ENCODE assay signal across 8 mouse cellular contexts in the genomic region with DNA sequence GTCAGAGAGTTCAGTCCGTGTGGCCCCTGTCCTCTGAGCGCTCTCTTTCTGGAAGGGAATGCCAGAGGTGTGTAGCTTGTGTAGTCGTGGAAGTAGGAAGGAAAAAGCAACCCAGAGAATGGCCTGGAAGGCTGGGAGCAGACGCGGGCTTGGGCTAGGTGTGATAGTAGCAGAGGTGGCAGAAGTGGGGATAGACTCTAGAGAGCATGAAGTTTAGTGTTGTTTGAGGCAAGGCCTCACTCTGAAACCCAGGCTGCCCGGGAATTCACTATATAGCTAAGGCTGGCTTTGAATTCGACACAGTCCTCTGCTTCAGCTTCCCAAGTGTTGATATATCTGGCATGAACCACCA. TPM values are rescaled to one million over a fixed set of nuclear protein-coding genes. Genes with fewer than 3 reads are reported as not detected.
DNase-seq lines count a peak whose midpoint lies in the region; ATAC-seq and TF ChIP-seq lines count a peak whose summit lies in the region.

No protein-coding gene starts in this region.

- peaks cover 8% of the 10 kb centered on the region; the same call in 1 of the 2 replicates for H3K79me2 ChIP-seq in liver, adult 2 months (ENCODE audit: control insufficient read depth, insufficient read depth, low read length)

- peak overlapping the region; percentile 94 for H3K9ac ChIP-seq in liver, adult 2 months (ENCODE audit: low read depth, low read length)
- H3K9ac ChIP-seq in limb, embryonic 14.5 days (ENCODE audit: low read depth, low read length, severe bottlenecking): peak overlapping the region; percentile 68

- H3K36me3 ChIP-seq in liver, adult 2 months (ENCODE audit: control insufficient read depth, insufficient read depth, low read length): no peaks in the 10 kb centered on the region
- peaks cover 22% of the 10 kb centered on the region for H3K36me3 ChIP-seq in limb, embryonic 14.5 days (ENCODE audit: control insufficient read depth, insufficient read depth, low read length)

- H3K27me3 ChIP-seq in liver, adult 2 months (ENCODE audit: control insufficient read depth, insufficient read depth, low read length): no peaks in the 10 kb centered on the region
- no peaks in the 10 kb centered on the region for H3K27me3 ChIP-seq in limb, embryonic 14.5 days (ENCODE audit: control insufficient read depth, insufficient read depth, low read length)

- H3K9me3 ChIP-seq in limb, embryonic 14.5 days (ENCODE audit: control insufficient read depth, low read length): no peaks in the 10 kb centered on the region

- WGBS in liver, adult 2 months: 2% methylated on average over 7 of the region's 7 CpGs
- under 1% methylated on average over 7 of the region's 7 CpGs for WGBS in limb, embryonic 14.5 days
- WGBS in olfactory bulb, adult 2 months: 0% methylated on average over 7 of the region's 7 CpGs

- no peak for TF ChIP-seq CTCF in liver, adult 2 months (IDR thresholded peaks at IDR 0.05; ENCODE audit: low read depth, low read length)
- no peak for TF ChIP-seq CTCF in embryonic fibroblast, embryonic 13.5 days (IDR thresholded peaks at IDR 0.05; ENCODE audit: borderline replicate concordance, insufficient read depth, low read length)
- no peak for TF ChIP-seq CTCF in olfactory bulb, adult 2 months (IDR thresholded peaks at IDR 0.05; ENCODE audit: insufficient read depth, low read depth, low read length)

- TF ChIP-seq POLR2A in liver, adult 2 months (IDR thresholded peaks at IDR 0.05; ENCODE audit: extremely low read depth, insufficient read depth, low read length): no peak
- no peak for TF ChIP-seq POLR2A in embryonic fibroblast, embryonic 13.5 days (IDR thresholded peaks at IDR 0.05; ENCODE audit: low read depth, low read length)
- TF ChIP-seq POLR2A in limb, embryonic 14.5 days (IDR thresholded peaks at IDR 0.05; ENCODE audit: borderline replicate concordance, extremely low read depth, insufficient read depth, insufficient read length): no peak
- TF ChIP-seq POLR2A in olfactory bulb, adult 2 months (IDR thresholded peaks at IDR 0.05; ENCODE audit: insufficient read depth, low read depth, low read length): no peak

- H3K27ac ChIP-seq in liver, adult 2 months (replicated peaks; ENCODE audit: insufficient read depth, low read depth, low read length): peak overlapping the region; percentile 61
- H3K27ac ChIP-seq in embryonic fibroblast, embryonic 13.5 days (ENCODE audit: insufficient read depth, low read length): no peak overlapping the region
- H3K27ac ChIP-seq in limb, embryonic 14.5 days (replicated peaks; ENCODE audit: low read depth, low read length): no peak overlapping the region
- H3K27ac ChIP-seq in olfactory bulb, adult 2 months (ENCODE audit: insufficient read depth, low read depth, low read length): no peak overlapping the region

- H3K4me1 ChIP-seq in liver, adult 2 months (ENCODE audit: control insufficient read depth, insufficient read depth, low read length): peaks cover 5% of the 10 kb centered on the region
- H3K4me1 ChIP-seq in embryonic fibroblast, embryonic 13.5 days (ENCODE audit: control insufficient read depth, insufficient read depth, low read length): peaks cover 2% of the 10 kb centered on the region; the same call in 1 of the 2 replicates
- H3K4me1 ChIP-seq in limb, embryonic 14.5 days (ENCODE audit: control insufficient read depth, insufficient read depth, low read length): 0 out of 2 replicates have a peak, but pooled peaks cover 4% of the 10 kb centered on the region
- H3K4me1 ChIP-seq in olfactory bulb, adult 2 months (ENCODE audit: control insufficient read depth, insufficient read depth, low read length): peaks cover 6% of the 10 kb centered on the region; the same call in 1 of the 2 replicates

- peak overlapping the region; percentile 96 for H3K4me2 ChIP-seq in limb, embryonic 14.5 days (replicated peaks; ENCODE audit: low read depth, low read length, severe bottlenecking)

- DNase-seq in liver, adult 2 months (ENCODE audit: extremely low read depth, low read depth, low spot score): no peak
- no peak for DNase-seq in liver
- no peak for DNase-seq in limb, embryonic 14.5 days (ENCODE audit: low spot score)
- DNase-seq in adrenal gland, adult 18-20 months (ENCODE audit: low spot score in 2 of 2): no peak
- DNase-seq in thymus, postnatal 10 days (ENCODE audit: low spot score in 2 of 2): no peak
- no peak for DNase-seq in kidney, adult 9 months

- ATAC-seq in limb, embryonic 14.5 days (ENCODE audit: low FRiP score, low read depth): peak; percentile 29; the same call in 1 of the 2 replicates

- H3K4me3 ChIP-seq in liver, adult 2 months (ENCODE audit: insufficient read depth, low read depth, low read length): peak overlapping the region; percentile 97
- peak overlapping the region; percentile 91 for H3K4me3 ChIP-seq in embryonic fibroblast, embryonic 13.5 days (ENCODE audit: insufficient read depth, low read length)
- peak overlapping the region; percentile 88 for H3K4me3 ChIP-seq in limb, embryonic 14.5 days (replicated peaks; ENCODE audit: low read length)
- peak overlapping the region; percentile 69 for H3K4me3 ChIP-seq in olfactory bulb, adult 2 months (ENCODE audit: insufficient read depth, low read depth, low read length)

RNA-seq across cellular contexts. Expression of a gene that starts 0.5 kb away (rescaled TPM):
- total RNA-seq in liver, adult 2 months (2014; rRNA removed): 0.65 and 0.67 TPM in 2 replicates
- 0.25 and 0.65 TPM in 2 replicates for polyA plus RNA-seq in liver, adult 2 months (2012; rRNA removed)
- polyA plus RNA-seq in embryonic fibroblast, embryonic 13.5 days (2011; ENCODE audit: insufficient read length, low read depth, missing spikeins): 1.7 and 2.2 TPM in 2 replicates
- 3.8 and 4.7 TPM in 2 replicates for polyA plus RNA-seq in limb, embryonic 14.5 days (2012; rRNA removed)
- 6.1 and 7.1 TPM in 2 replicates for polyA plus RNA-seq in limb, embryonic 14.5 days (2014; fragmentation: Nextera tagmentation; extraction: Ambion mirVana)
- not detected in 2 replicates for polyA plus RNA-seq in olfactory bulb, adult 2 months (2012; ENCODE audit: insufficient read depth, insufficient read length, low replicate concordance, missing spikeins)
- total RNA-seq in adrenal gland, adult 18-20 months (2021): 1 to 10 TPM; 7.2 to 8.2 TPM

RNA-seq across cellular contexts. Expression of a gene that starts 0.7 kb away (rescaled TPM):
- 29.2 and 36.0 TPM in 2 replicates for total RNA-seq in liver, adult 2 months (2014; rRNA removed)
- polyA plus RNA-seq in liver, adult 2 months (2012; rRNA removed): 29.9 and 33.8 TPM in 2 replicates
- 82.7 and 96.6 TPM in 2 replicates for polyA plus RNA-seq in embryonic fibroblast, embryonic 13.5 days (2011; ENCODE audit: insufficient read length, low read depth, missing spikeins)
- 116 and 192 TPM in 2 replicates for polyA plus RNA-seq in limb, embryonic 14.5 days (2012; rRNA removed)
- polyA plus RNA-seq in limb, embryonic 14.5 days (2014; fragmentation: Nextera tagmentation; extraction: Ambion mirVana): 326 and 334 TPM in 2 replicates
- not detected in 2 replicates for polyA plus RNA-seq in olfactory bulb, adult 2 months (2012; ENCODE audit: insufficient read depth, insufficient read length, low replicate concordance, missing spikeins)
- total RNA-seq in adrenal gland, adult 18-20 months (2021): 100 to 1,000 TPM; 137 to 150 TPM

RNA-seq across cellular contexts. Expression of a gene that starts 23.5 kb away (rescaled TPM):
- not detected in 2 replicates for total RNA-seq in liver, adult 2 months (2014; rRNA removed)
- 0.06 TPM in 1 of 2 replicates, not detected in the other for polyA plus RNA-seq in liver, adult 2 months (2012; rRNA removed)
- 1.0 TPM in 1 of 2 replicates, not detected in the other for polyA plus RNA-seq in embryonic fibroblast, embryonic 13.5 days (2011; ENCODE audit: insufficient read length, low read depth, missing spikeins)
- 20.3 and 26.9 TPM in 2 replicates for polyA plus RNA-seq in limb, embryonic 14.5 days (2012; rRNA removed)
- polyA plus RNA-seq in limb, embryonic 14.5 days (2014; fragmentation: Nextera tagmentation; extraction: Ambion mirVana): 7.8 and 9.0 TPM in 2 replicates
- not detected in 2 replicates for polyA plus RNA-seq in olfactory bulb, adult 2 months (2012; ENCODE audit: insufficient read depth, insufficient read length, low replicate concordance, missing spikeins)
- total RNA-seq in adrenal gland, adult 18-20 months (2021): 1 to 10 TPM in 1 of 2 experiments, under 1 TPM in 1; 0.76 to 2.4 TPM

RNA-seq across cellular contexts. Expression of a gene that starts 32.8 kb away (rescaled TPM):
- 3.0 and 3.3 TPM in 2 replicates for total RNA-seq in liver, adult 2 months (2014; rRNA removed)
- polyA plus RNA-seq in liver, adult 2 months (2012; rRNA removed): 6.2 and 8.9 TPM in 2 replicates
- polyA plus RNA-seq in embryonic fibroblast, embryonic 13.5 days (2011; ENCODE audit: insufficient read length, low read depth, missing spikeins): 17.0 and 27.4 TPM in 2 replicates
- polyA plus RNA-seq in limb, embryonic 14.5 days (2012; rRNA removed): 31.0 and 35.4 TPM in 2 replicates
- 12.8 and 14.8 TPM in 2 replicates for polyA plus RNA-seq in limb, embryonic 14.5 days (2014; fragmentation: Nextera tagmentation; extraction: Ambion mirVana)
- 70.4 TPM in 1 of 2 replicates, not detected in the other for polyA plus RNA-seq in olfactory bulb, adult 2 months (2012; ENCODE audit: insufficient read depth, insufficient read length, low replicate concordance, missing spikeins)
- total RNA-seq in adrenal gland, adult 18-20 months (2021): 10 to 100 TPM; 39.0 to 45.5 TPM

Comparison
In these comparisons a context has a peak if more than half of its experiments do, and no peak if none do; other contexts are left out.
1. RNA of a gene that starts 0.7 kb away (polyA plus RNA-seq): 116 to 334 TPM in limb, embryonic 14.5 days, 82.7 to 96.6 TPM in embryonic fibroblast, embryonic 13.5 days and 29.9 to 33.8 TPM in liver, adult 2 months; not detected in olfactory bulb, adult 2 months; every median in the first group is over 10 times any median in the second.
2. Peak in every context shown above with its lines, with median percentiles within 50 percentile points of each other: H3K4me3 ChIP-seq.